Mouse (Mus musculus) T-helper 17 cell (primary cell): ENCODE data around the gene Lkaaear1.

Source experiments
- in situ Hi-C, 2 experiments: fragments of 300-600 bp; cut with MboI, MseI; formaldehyde crosslinking; loops; 1 replicate in 1 of 2; 2 replicates in 1 of 2; pipeline ENCODE4 v1.15.1; 2025; ENCODE audit warnings: high pct_unique_total_duplicates in 2 of 2

The Lkaaear1 gene

DNA sequence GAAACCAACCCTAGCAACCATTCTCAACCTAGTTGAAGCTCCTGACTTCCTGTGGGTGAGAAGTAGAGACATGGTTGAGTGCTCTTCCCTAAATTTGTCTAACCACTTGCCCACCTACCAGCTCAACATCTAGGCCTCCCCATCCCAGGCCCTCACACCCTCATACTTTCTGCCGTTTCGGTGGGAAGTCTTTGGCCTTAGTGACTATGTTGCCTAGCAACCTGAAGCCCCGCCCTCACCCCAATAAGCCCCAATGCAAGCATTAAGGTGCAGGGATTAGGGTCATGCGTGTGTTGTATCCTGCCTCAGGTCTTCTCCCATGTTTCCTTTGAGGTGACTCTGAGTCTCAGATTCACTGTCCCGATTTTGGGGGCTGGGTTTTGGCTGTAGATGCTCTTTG lies at the start of gene Lkaaear1:
Gene Lkaaear1 (minus strand): TSS at position 202 of the 400 bp plus-strand sequence.
- in situ Hi-C loops = no loop called here

DNA sequence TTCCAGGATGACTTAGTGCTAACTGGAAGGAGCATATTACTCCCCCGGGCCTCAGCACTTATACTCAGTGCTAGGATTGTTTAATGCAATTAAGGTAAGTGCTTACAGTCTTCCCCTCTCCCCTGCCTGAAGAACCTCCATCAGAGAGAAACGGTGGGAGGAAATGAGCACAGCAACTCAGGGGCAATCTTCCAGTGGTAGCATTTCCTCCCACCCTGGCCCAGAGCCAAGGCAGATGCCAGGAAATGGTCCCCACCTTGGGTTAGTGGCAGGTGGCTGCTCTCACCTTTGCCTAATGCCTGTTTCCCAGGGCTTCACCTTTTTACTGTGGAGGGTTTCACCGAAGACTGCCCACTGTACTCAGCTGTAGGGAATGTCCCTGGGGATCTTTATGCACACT lies 31.8 kb upstream of the Lkaaear1 start:
- in situ Hi-C loops = no loop called here

DNA sequence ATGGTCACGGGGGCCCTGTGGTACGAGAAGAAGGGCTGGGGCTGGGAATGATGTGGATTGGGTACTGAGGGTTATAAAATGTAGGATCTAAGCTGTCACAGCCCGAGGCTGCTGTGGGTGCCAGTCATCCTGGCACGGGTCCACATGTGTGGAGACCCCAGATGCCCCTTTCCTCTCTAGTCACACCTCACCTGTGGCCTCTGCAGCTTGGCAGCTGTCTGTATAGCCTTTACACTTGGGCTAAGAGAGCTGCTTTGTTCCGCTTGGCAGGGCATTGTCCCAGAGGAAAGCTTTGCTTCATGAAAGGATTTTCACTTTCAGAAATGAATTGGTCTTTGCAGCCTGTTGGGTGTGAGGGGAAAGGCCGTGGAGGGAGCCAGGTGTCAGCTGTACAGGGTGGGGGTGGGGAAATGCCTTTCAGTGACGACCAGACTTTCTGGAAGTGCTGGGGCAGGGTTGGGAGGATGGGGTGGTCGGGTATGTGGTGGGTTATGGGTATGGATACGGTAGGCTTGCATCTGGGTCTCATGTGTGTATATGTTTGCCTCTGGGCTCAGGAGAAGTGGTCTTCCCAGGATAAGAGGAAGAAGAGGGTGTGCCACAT lies 29.5 kb upstream of the Lkaaear1 start:
- in situ Hi-C loops = no loop called here

DNA sequence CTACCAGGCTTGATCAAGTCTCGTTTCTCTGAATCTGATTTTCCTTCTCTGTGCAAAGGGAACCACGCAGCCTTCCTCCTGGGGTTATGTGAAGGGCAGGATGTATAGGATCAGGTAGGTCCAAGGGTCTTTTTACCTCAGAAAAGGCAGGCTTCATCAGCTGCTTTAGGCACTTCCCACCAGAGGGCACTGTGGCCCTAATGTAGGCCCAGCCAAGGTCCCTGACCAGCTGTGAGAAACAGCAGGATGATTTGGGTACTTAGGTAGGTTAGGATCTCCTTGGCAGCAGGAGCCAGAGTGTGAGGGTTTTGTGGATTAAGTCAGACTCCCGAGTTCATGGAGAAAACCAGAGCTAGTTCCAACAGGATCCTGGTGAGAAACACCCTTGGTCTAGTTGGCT lies 24.0 kb upstream of the Lkaaear1 start:
- in situ Hi-C loops = no loop called here

DNA sequence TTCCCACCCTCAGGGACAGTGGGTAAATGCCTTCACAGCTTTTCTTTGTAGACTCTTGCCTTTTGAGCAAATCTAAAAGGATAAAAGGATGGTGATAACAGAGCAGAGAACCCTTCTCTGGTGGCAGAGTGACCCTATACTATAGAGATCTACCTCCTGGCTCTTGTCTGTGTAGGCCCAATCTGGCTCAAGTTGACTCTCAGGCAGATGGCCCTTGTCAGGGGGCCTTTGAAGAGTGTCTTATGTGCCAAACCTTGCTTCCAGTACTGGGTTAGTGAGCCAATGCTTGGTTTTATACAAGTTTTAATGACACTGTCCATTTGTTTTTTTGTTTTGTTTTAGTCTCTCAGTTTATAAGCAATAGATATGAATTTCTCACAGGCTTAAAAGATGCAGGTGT lies 23.0 kb upstream of the Lkaaear1 start:
- in situ Hi-C loops = no loop called here

DNA sequence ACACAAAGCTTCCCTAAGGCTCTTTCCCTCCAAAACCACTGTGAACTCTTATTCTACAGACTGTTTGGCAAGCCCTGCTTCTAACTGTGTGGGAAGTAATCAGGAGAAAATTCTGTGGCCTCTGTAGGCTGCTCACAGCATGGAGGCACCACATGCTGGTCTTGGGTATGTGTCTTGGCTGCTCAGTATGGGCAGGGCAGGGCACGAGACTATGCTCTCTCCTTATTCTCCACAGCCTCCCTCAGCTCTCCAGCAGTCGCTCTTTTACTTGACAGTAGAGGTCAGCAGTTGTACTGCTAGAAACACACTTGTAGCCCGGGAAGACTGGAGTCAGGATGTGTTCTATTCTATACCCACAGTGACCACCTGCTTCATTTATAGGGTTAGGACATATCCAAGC lies 21.8 kb upstream of the Lkaaear1 start:
- in situ Hi-C loops = no loop called here

DNA sequence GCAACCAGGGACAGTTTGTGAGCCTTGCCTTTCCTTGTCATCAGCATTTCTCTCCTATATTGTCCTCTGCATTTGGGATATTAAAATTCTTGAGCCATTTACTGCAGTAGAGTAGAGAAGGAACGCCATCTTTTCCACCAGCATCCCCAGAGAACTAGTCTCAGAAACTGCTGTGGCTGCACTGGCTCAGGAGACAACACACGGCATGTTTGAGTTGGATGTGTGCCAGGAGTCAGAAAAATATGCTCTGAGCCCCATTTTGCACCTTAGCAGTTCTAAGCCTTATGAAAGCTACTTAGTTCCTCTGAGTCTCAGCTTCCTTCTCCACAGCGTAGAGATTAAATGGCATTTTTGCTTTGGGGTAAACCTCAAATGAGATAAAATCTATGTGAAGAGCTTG lies 18.7 kb upstream of the Lkaaear1 start:
- in situ Hi-C loops = no loop called here

DNA sequence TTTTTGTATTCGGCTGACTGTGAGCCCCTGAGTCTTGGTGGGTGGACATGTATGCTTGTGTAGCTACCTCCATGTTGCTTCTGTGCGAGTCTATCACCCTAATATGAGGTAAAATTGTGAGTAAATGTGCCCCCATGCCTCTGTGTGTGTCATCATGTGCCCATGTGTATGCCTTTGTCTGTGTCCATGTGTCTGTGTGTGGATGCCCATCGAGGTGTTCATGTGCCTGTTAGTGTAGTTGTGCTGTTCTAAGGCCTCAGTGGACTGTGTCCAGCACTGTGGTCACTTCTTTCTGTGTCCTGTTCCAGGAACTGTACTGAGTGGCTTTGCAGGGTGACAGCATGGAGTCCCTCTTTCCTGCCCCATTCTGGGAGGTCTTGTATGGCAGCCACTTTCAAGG lies 17.1 kb upstream of the Lkaaear1 start:
- in situ Hi-C loops = no loop called here

DNA sequence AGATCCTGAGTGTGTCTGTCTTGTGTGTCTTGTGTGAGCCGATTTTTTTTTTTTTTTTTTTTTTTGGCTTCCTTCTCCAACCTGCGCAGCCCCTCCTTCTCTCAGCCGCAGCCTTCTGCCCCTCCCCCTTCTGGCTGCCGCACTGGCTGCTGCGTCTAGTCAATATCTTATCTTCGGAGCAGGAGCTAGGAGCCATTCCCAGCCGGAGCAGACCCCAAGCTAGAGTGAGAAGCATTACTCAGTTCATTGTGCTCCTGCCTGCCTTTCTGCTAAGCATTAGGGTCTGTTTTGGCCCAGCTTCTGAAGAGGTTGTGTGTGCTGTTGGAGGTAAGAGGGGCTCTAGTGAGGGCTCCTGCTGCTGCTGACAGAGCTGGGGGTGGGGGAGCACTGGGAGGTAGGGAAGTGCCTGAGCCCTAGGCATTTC lies 16.7 kb upstream of the Lkaaear1 start, which contains the start of gene Oprl1:
Gene Oprl1 (plus strand): TSS at position 114 of the 424 bp plus-strand sequence.
- in situ Hi-C loops = no loop called here

DNA sequence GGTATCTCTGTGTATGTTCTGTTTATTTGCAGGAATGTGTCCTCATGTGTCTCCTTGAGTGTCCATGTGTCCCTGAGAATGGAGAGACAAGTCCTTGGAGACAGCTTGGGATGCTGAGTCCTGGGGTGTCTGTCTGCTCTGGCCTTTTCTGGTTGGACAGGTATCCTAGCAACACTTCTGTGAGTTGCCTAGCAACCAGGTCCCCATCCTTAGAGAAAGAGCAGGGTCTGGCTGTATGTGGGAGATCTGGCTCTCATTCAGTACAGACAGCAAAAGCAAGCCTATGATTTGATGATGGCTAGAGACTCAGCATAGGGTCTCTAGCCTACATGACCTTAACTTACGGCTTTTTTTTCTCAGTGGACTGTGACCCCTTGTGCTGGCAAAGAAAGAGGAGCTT lies 15.5 kb upstream of the Lkaaear1 start:
- in situ Hi-C loops = no loop called here

DNA sequence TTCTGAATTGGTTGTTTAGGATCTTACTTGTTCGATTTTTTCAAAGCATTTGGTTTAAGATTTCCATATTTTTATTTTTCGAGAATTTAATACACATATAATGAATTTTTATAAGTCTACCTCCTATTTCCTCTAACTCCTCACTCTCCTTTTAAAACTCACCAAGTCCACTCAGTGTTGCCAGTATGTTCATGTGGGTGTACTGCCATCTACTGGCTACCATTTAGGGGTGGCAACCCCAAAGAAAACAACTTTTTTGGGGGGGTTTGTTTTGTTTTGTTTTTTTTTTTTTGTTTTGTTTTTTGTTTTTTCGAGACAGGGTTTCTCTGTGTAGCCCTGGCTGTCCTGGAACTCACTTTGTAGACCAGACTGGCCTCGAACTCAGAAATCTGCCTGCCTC lies 8.4 kb upstream of the Lkaaear1 start:
- in situ Hi-C loops = no loop called here

DNA sequence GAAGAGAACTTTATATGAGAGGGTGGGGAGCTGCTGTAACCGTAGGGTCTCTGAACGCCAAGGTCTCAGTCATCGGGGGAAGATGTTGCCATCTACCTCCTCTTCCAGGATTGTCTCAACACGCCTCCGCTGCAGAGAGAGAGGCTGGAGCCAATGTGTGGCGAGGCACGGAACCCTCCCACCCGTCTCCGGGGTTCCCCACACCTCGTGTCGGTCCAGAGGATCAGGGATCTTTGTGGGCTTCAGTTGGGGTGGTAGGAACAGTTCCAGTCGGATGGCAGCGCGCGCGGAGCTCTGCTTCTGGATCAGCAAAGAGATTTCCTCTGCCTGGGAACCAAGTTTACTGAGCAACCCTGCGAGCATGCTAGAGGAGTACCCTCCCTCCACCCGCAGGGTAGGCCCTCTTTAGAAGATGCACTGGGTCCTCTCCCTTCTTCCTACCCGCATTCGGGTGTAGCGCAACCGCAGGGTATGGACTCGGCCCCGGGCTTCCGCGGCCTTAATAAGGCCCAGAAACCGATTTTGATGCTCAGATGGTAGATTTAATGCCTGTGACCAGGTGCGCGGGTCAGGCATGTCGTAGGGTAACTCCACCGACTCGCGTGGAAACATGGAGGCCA lies 1.3 kb downstream of the Lkaaear1 start:
- in situ Hi-C loops = no loop called here

DNA sequence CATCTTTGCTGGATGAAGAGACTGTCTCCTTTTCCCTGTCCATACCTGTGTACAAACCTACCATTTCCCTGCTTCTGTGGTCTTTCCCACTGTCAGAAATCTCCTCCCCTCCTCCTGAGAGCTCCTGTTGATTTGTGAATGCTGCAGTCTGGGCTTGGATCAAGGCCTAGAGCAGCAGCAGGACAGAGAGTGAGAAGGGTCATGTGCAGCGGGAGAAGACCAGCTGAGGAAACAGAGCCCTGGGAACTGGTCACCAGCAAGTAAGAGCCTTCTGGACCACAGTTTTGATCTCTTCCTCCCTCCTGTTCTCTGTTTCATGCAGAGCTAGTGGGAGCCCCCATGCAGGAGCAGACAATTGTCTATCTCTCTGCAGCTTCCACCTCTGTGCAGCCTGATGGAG lies 2.5 kb downstream of the Lkaaear1 start:
- in situ Hi-C loops = no loop called here

DNA sequence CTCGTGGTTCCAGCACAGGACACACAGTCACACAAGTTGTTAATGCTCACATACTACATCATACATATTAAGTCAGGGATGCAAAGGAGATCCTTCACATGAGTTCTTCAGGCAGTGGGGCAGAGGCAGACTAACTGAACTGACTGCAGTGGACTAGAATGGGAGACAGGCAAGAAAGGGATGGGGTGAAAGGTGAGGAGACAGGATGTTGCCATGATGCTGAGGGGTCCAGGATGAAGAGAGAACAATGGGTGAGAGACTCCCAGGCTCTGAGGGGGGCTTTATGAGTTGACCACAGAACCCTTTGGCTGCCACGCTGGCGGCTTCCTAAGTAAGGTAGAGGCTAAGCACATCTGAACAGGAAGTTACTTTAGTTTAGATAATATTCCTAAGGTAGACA lies 3.7 kb downstream of the Lkaaear1 start:
- in situ Hi-C loops = no loop called here

DNA sequence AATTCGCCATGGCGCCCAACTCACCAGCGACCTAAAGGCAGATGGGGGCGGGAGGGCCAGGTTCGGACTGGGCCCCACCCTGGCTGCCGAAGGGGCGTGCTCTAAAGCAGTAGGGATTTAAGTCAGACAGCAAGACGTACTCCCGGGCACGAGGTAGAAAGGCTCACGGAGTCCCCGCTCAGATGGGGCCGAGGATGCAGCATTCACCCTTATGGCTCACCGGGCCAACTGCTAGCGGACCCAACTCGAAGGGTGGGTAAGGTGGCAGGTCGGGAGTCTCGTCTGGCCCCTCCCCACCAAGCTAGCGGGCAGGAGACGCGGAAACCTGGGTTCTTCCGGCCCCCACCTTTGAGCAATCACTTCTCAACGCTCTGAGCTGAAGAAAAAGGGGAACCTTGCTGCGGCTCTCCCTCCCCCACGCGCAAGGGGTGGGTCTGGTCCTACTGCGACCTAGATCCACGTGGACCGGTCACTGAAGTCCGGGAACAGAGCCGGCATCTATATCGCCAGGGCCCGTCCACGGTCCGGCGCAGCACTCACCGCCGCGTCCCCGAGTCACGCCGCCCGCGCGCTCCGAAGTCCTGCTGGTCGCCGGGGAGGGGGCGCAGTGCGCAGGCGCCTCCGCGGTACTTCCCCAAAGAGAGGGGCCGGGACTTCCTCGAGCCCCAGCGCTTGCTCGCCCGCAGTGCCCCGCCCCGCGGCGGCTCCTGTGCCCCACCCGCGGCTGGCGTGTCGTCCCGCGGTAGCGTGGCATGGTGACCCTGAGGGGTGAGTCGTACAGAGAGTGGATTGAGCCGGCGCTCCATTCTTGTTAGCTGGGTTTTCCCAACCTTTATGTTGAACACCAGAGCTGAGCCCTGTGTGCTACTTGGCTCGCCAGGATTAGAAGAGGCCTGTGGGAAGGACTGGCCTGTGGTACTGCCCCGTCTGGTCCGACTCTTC lies 4.6 kb downstream of the Lkaaear1 start, which contains the start of gene Rgs19:
Gene Rgs19 (minus strand): TSS at position 639 of the 942 bp plus-strand sequence.
- in situ Hi-C loops = no loop called here

DNA sequence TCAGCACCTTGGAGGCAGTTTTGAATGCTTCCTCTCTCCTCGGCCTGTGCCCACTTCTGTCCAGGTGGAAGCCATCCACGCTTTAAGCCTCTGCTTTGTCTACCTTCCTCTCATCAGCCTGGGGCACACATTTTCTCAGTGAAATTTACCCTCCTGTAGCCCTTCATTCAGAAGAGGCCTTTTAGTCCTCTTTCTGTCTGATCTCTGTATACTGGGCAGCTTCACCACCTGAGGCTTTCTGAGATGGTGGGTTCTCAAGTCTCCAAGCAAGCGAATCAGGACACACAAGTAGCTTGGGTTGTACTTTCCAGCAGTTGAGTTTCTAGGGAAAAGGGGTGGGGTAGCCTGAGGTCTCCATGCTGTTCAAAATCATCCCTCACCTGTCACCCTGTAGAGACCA lies 5.9 kb downstream of the Lkaaear1 start:
- in situ Hi-C loops = no loop called here

DNA sequence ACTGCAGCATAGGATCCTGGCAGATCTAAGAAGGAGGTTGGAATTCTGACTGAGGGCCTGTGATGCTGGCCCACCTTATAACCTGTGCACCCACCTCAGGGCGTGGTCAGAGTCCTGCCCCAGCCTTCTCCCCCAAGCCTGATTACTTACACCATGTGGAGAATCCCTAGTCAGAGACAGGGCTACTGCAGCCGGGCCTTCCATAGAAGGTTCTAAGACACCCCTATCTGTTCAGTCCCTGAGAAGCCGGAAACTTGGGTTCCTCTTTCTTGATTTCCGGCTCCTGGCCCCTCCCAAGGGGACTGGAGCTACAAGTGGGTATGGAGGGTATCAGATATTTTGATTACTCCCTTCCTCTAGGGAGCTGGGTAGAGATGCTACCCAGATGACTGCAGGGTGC lies 6.7 kb downstream of the Lkaaear1 start:
- in situ Hi-C loops = no loop called here

DNA sequence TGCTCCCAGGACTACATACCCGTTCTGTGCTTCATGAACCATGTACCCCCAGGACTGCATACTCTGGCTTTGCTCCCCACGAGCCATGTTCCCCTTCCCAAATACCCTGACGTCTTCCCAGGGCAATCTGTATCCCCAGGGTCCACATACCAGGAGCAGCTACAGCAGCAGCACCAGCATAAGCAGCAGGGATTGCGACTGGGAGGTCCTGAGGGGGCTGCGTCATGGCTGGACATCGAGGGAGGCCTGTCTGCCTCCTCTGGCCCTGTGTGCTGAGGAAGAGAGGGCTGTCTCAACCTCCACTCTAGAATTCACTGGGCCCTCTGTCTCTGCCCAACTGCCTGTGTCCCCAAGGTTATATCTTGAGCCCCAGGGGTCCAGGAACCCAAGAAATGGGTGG lies 7.2 kb downstream of the Lkaaear1 start:
- in situ Hi-C loops = no loop called here

DNA sequence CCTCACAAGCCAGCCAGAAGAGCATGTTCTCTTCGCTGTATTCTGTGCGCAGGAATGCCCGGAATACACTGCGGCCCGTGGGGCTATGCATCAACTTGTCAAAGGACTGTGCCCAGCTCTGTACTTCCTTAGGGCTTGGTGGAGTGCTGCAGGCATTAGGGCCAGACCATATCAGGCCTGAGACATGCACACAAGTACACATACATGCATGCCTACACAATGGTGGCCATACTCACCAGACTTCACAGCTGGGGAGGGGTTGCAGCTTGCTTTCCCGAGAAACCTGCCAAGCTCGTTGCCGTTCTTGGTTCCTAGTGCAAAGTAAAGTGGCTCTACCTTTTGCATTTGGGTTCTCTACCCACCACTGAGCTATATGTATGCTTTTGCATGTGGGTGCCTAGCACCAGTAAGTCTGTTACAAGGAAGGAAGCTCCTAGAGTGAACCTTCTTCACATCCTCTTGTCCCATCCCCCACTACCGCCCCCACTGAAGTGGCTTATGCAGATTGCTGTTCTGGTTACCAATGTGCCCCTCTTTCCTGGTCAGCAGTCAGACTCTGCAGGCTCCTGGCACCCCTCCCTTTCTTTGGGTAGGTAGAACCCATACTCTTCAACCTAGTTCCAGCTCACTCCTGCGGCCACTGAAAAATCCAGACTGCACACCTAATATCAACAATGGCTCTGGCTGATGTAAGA lies 8.6 kb downstream of the Lkaaear1 start:
- in situ Hi-C loops = loop anchor here in 1 of 2 experiments (10.0 kb wide), 1 partner anchor 175 kb away; the partner anchor contains the start of gene Polr3k

DNA sequence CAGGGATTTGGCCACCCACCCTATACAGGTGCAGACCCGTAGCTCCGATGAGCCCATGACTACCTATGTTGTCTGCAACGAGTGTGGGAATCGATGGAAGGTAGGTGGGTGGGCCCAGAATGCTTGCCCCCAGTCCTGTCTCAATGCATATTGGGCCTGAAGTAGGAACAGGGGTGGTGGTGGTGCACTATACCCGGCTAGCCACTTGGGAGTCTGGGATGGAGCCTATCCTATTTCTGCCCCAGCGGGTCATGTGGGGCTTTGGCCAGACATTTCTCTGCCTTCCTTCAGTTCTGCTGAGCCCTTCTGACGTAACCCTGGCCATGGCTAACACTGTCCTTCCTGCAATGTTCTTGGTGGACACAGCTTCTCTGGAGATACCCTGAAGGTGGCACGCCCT lies 10.7 kb downstream of the Lkaaear1 start:
- in situ Hi-C loops = loop anchor here in 1 of 2 experiments (10.0 kb wide), 1 partner anchor 177 kb away; the partner anchor contains the start of gene Polr3k

DNA sequence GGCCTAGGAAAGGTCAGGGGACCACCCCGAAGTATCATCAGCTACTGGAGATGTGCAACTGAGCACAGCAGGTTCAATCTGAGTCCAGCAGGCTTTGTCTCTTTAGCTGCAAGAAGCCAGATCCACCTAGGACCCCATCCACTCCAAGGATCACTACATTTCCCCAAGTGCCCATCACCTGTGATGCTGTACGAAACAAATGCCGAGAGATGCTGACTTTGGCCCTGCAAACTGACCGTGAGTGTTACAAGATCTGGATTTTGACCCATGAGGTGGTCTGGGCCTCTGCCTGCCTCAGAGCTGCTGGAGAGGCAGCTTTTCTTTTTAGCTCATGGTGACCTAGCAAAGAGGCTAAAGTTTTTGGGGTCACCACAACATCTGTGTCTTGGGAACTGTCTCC lies 12.6 kb downstream of the Lkaaear1 start:
- in situ Hi-C loops = loop anchor here in 1 of 2 experiments (10.0 kb wide), 1 partner anchor 179 kb away; the partner anchor contains the start of gene Polr3k
